Mouse (Mus musculus) MEL (cell line): ENCODE results near the gene Atp6v1g1. TPM values are rescaled to one million over a fixed set of nuclear protein-coding genes. Genes with fewer than 3 reads are reported as not detected.

Source experiments
- DNase-seq: peaks from one replicate; pipeline ENCODE4 v3.0.0; 2011; ENCODE audit warnings: low read depth, low spot score
- H3K27ac ChIP-seq: 2 replicates; pipeline ENCODE4 v1.5.1; 2012; ENCODE audit warnings: low read depth, mild to moderate bottlenecking, control low read depth, low read length, moderate library complexity; ENCODE audit not compliant: control insufficient read depth
- H3K27me3 ChIP-seq, 2 experiments: fragments of 150-350 bp in 1 of 2; sonication (generic) in 1 of 2; 2 replicates each; pipeline ENCODE4 v1.6.1; 2012; ENCODE audit warnings: low read length in 2 of 2, mild to moderate bottlenecking in 2 of 2, improper control_type of control experiment in 1 of 2, moderate library complexity in 1 of 2; ENCODE audit not compliant: insufficient read depth in 2 of 2, control insufficient read depth in 1 of 2
- H3K36me3 ChIP-seq, 2 experiments: 2 replicates each; pipeline ENCODE4 v1.6.1; 2012 to 2014; ENCODE audit warnings: low read length in 2 of 2, improper control_type of control experiment in 1 of 2, inconsistent platforms in 1 of 2, mild to moderate bottlenecking in 1 of 2; ENCODE audit not compliant: insufficient read depth in 2 of 2, control insufficient read depth in 1 of 2
- H3K4me1 ChIP-seq, 2 experiments: fragments of 150-350 bp in 1 of 2; sonication (generic) in 1 of 2; 2 replicates each; pipeline ENCODE4 v1.6.1; 2012; ENCODE audit warnings: low read length in 2 of 2, improper control_type of control experiment in 1 of 2, mild to moderate bottlenecking in 1 of 2; ENCODE audit not compliant: insufficient read depth in 2 of 2, control insufficient read depth in 1 of 2
- H3K4me3 ChIP-seq, 2 experiments: fragments of 150-350 bp in 1 of 2; sonication (generic) in 1 of 2; 2 replicates each; pipeline ENCODE4 v1.5.1; 2012; ENCODE audit warnings: low read depth in 2 of 2, low read length in 2 of 2, mild to moderate bottlenecking in 2 of 2, moderate library complexity in 2 of 2, control low read depth in 1 of 2, improper control_type of control experiment in 1 of 2; ENCODE audit not compliant: control insufficient read depth in 1 of 2, insufficient read depth in 1 of 2
- H3K79me2 ChIP-seq: 2 replicates; pipeline ENCODE4 v1.6.1; 2012; ENCODE audit warnings: mild to moderate bottlenecking, low read length, moderate library complexity; ENCODE audit not compliant: control insufficient read depth, poor library complexity, insufficient read depth
- H3K9ac ChIP-seq: 2 replicates; pipeline ENCODE4 v1.6.1; 2012; ENCODE audit warnings: low read depth, mild to moderate bottlenecking, control low read depth, low read length, moderate library complexity; ENCODE audit not compliant: control insufficient read depth, poor library complexity, severe bottlenecking
- H3K9me3 ChIP-seq: fragments of 150-350 bp; sonication (generic); replicated peaks from 2 replicates; pipeline ENCODE4 v1.6.1; 2012; ENCODE audit warnings: mild to moderate bottlenecking, low read length, improper control_type of control experiment, moderate library complexity; ENCODE audit not compliant: insufficient read depth
- BHLHE40 ChIP-seq: IDR thresholded peaks from 2 replicates; pipeline ENCODE4 v1.6.1; 2012; ENCODE audit warnings: low read depth, mild to moderate bottlenecking, inconsistent platforms, low read length, improper control_type of control experiment, borderline replicate concordance
- CHD1 ChIP-seq: IDR thresholded peaks from 2 replicates; pipeline ENCODE4 v1.6.1; 2012; ENCODE audit warnings: low read depth, mild to moderate bottlenecking, inconsistent platforms, low read length, improper control_type of control experiment
- E2F4 ChIP-seq: IDR thresholded peaks from 2 replicates; pipeline ENCODE4 v1.6.1; 2011; ENCODE audit warnings: low read depth, low read length, improper control_type of control experiment, borderline replicate concordance
- ETS1 ChIP-seq: IDR thresholded peaks from 2 replicates; pipeline ENCODE4 v1.6.1; 2012; ENCODE audit warnings: low read depth, mild to moderate bottlenecking, inconsistent platforms, low read length, improper control_type of control experiment, moderate library complexity
- GABPA ChIP-seq: IDR thresholded peaks from 2 replicates; pipeline ENCODE4 v1.6.1; 2012; ENCODE audit warnings: low read depth, mild to moderate bottlenecking, inconsistent platforms, low read length, improper control_type of control experiment, moderate library complexity
- GATA1 ChIP-seq: IDR thresholded peaks from 2 replicates; pipeline ENCODE4 v1.6.1; 2011; ENCODE audit warnings: low read depth, low read length, improper control_type of control experiment
- KAT2A ChIP-seq: conservative IDR thresholded peaks from 2 replicates; pipeline ENCODE4 v1.6.1; 2012; ENCODE audit warnings: low read depth, low read length, improper control_type of control experiment, inconsistent platforms
- MAX ChIP-seq: IDR thresholded peaks from 2 replicates; pipeline ENCODE4 v1.6.1; 2011; ENCODE audit warnings: low read length, improper control_type of control experiment
- MEF2A ChIP-seq: IDR thresholded peaks from 2 replicates; pipeline ENCODE4 v1.6.1; 2014; ENCODE audit warnings: low read depth, mild to moderate bottlenecking, inconsistent platforms, low read length, improper control_type of control experiment; ENCODE audit not compliant: poor library complexity, insufficient replicate concordance, severe bottlenecking; ENCODE audit errors: extremely low read depth
- MYB ChIP-seq: IDR thresholded peaks from 2 replicates; pipeline ENCODE4 v1.6.1; 2011; ENCODE audit warnings: mild to moderate bottlenecking, low read depth, low read length, improper control_type of control experiment
- NRF1 ChIP-seq: IDR thresholded peaks from 2 replicates; pipeline ENCODE4 v1.6.1; 2014; ENCODE audit warnings: low read depth, mild to moderate bottlenecking, inconsistent platforms, low read length, improper control_type of control experiment, moderate library complexity; ENCODE audit not compliant: poor library complexity, insufficient read depth, severe bottlenecking
- POLR2AphosphoS2 ChIP-seq: IDR thresholded peaks from 2 replicates; pipeline ENCODE4 v1.6.1; 2011; ENCODE audit warnings: low read length, improper control_type of control experiment
- POLR2AphosphoS5 ChIP-seq: IDR thresholded peaks from 2 replicates; pipeline ENCODE4 v1.6.1; 2012; ENCODE audit warnings: low read depth, borderline replicate concordance, mild to moderate bottlenecking, inconsistent platforms, low read length, moderate library complexity, mixed read lengths
- RAD21 ChIP-seq: IDR thresholded peaks from 2 replicates; pipeline ENCODE4 v1.6.1; 2011; ENCODE audit warnings: mild to moderate bottlenecking, low read depth, low read length, improper control_type of control experiment
- RCOR1 ChIP-seq: IDR thresholded peaks from 2 replicates; pipeline ENCODE4 v1.6.1; 2012; ENCODE audit warnings: low read depth, mild to moderate bottlenecking, inconsistent platforms, low read length, improper control_type of control experiment
- SIN3A ChIP-seq: IDR thresholded peaks from 2 replicates; pipeline ENCODE4 v1.6.1; 2012; ENCODE audit warnings: low read length, improper control_type of control experiment, inconsistent platforms
- SMC3 ChIP-seq: IDR thresholded peaks from 2 replicates; pipeline ENCODE4 v1.6.1; 2011; ENCODE audit warnings: low read depth, low read length, improper control_type of control experiment
- TCF12 ChIP-seq: IDR thresholded peaks from 2 replicates; pipeline ENCODE4 v1.6.1; 2014; ENCODE audit warnings: low read depth, mild to moderate bottlenecking, inconsistent platforms, low read length, improper control_type of control experiment, moderate library complexity
- ZC3H11A ChIP-seq: IDR thresholded peaks from 2 replicates; pipeline ENCODE4 v1.6.1; 2012; ENCODE audit warnings: low read depth, mild to moderate bottlenecking, inconsistent platforms, low read length, improper control_type of control experiment
- ZKSCAN1 ChIP-seq: IDR thresholded peaks from 2 replicates; pipeline ENCODE4 v1.6.1; 2012; ENCODE audit warnings: low read depth, mild to moderate bottlenecking, inconsistent platforms, low read length, improper control_type of control experiment, moderate library complexity
- ZMIZ1 ChIP-seq: IDR thresholded peaks from 2 replicates; pipeline ENCODE4 v1.6.1; 2012; ENCODE audit warnings: low read depth, mild to moderate bottlenecking, inconsistent platforms, low read length, improper control_type of control experiment, moderate library complexity
- polyA plus RNA-seq, 2 experiments: library from polyadenylated mRNA; stranded (reverse) in 1 of 2; unstranded in 1 of 2; fragments of >175 nt in 1 of 2; fragments of >200 nt in 1 of 2; gene quantifications; 2 replicates each; pipeline versions ENCODE4 v1.2.1 to v1.2.4; 2012; ENCODE audit warnings: low replicate concordance in 2 of 2, low read depth in 1 of 2; ENCODE audit not compliant: insufficient read length in 2 of 2, insufficient read depth in 1 of 2, missing spikeins in 1 of 2
- total RNA-seq: library from RNA; depleted of rRNA; stranded (reverse); fragments of 300-350 nt; gene quantifications from 2 replicates; pipeline ENCODE4 v1.2.3, GENCODE M21; 2012

The Atp6v1g1 gene
- total and polyA plus RNA-seq, 3 experiments, result 122 to 164 TPM; not detected in 1

GRCm38 (mm10) chr4:63570208-63570781, 25.7 kb downstream of the Atp6v1g1 start:
- no peak overlapping the region for H3K4me3 ChIP-seq
- no peak for TF ChIP-seq POLR2AphosphoS2
- TF ChIP-seq POLR2AphosphoS5, result no peak
- no peak for TF ChIP-seq MAX
- no peak for TF ChIP-seq RCOR1
- no peak for TF ChIP-seq RAD21
- no peak for TF ChIP-seq GATA1
- no peak for TF ChIP-seq TCF12
- no peak for TF ChIP-seq E2F4
- no peaks in the 10 kb centered on the region for H3K9me3 ChIP-seq
- no peak overlapping the region for H3K27ac ChIP-seq
- no peak for DNase-seq
- H3K9ac ChIP-seq, result no peak overlapping the region
- no peaks in the 10 kb centered on the region for H3K36me3 ChIP-seq
- no peaks in the 10 kb centered on the region for H3K79me2 ChIP-seq
- no peaks in the 10 kb centered on the region for H3K4me1 ChIP-seq
- no peaks in the 10 kb centered on the region for H3K27me3 ChIP-seq

- Histone ChIP-seq H3K9ac (no peak overlapping the region), H3K27ac (no peak overlapping the region), H3K4me1 (no peaks in the 10 kb centered on the region), H3K27me3 (no peaks in the 10 kb centered on the region), H3K4me3 (no peak overlapping the region), H3K79me2 (no peaks in the 10 kb centered on the region), H3K36me3 (no peaks in the 10 kb centered on the region), H3K9me3 (no peaks in the 10 kb centered on the region)
- DNase-seq, result no peak
- TF ChIP-seq MAX, result no peak
- TF ChIP-seq ZC3H11A, result no peak
- TF ChIP-seq ETS1, result no peak
- no peak for TF ChIP-seq SMC3
- TF ChIP-seq ZMIZ1, result no peak
- no peak for TF ChIP-seq CHD1
- TF ChIP-seq POLR2AphosphoS2, result no peak
- TF ChIP-seq MEF2A, result no peak
- no peak for TF ChIP-seq KAT2A
- no peak for TF ChIP-seq NRF1
- no peak for TF ChIP-seq GABPA
- no peak for TF ChIP-seq ZKSCAN1
- TF ChIP-seq SIN3A, result no peak
- no peak for TF ChIP-seq MYB
- no peak for TF ChIP-seq GATA1
- TF ChIP-seq BHLHE40, result no peak
These were observed 28.0 kb downstream of the Atp6v1g1 start for GRCm38 (mm10) chr4:63572621-63573020.
